Mouse (Mus musculus) ES-E14 (cell line): ENCODE measurements around the gene Ctss.

Source experiments
- CHD2 ChIP-seq: IDR thresholded peaks from 2 replicates; pipeline ENCODE4 v1.6.1; 2014; ENCODE audit warnings: mild to moderate bottlenecking, low read depth, low read length, inconsistent platforms
- HCFC1 ChIP-seq: IDR thresholded peaks from 2 replicates; pipeline ENCODE4 v1.6.1; 2012; ENCODE audit warnings: low read length, inconsistent platforms, borderline replicate concordance; ENCODE audit not compliant: insufficient read depth
- ZNF384 ChIP-seq: IDR thresholded peaks from 2 replicates; pipeline ENCODE4 v1.6.1; 2012; ENCODE audit warnings: low read depth, low read length, inconsistent platforms

DNA sequence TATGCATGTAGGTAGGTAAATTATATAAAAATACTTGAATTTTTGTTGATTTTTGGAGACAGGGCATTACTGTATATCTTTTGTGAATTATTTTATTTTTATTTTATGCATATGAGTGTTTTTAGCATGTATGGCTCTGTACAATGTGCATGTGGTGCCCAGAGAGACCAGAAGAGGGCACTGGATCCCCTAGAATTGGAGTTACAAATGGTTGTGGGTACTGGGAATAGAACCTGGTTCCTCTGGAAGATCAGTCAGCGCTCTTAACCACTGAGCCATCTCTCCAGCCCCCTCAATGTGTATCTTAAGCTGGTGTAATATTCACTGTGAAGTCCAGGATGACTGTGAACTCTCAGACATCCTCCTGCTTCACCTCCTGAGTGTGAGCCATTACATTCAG is 8.3 kb downstream of the Ctss start:
- TF ChIP-seq HCFC1: no peak
- no peak for TF ChIP-seq ZNF384
- no peak for TF ChIP-seq CHD2
